Mouse (Mus musculus): ENCODE data around the gene Tmprss11c. TPM values are rescaled to one million over a fixed set of nuclear protein-coding genes. Genes with fewer than 3 reads are reported as not detected.
A peak's percentile ranks its signal among the peaks of the same experiment; 100 is the strongest.

The Tmprss11c gene
- total and polyA plus RNA-seq, 3 experiments: not detected

GRCm38 (mm10) chr5:86190770-86191169, 98.3 kb downstream of the Tmprss11c start:
- peaks cover 5 to 7% of the 10 kb centered on the region in 2 experiments; a peak in 3 of 4 replicates for H3K27me3 ChIP-seq (ENCODE audit: control insufficient read depth in 1 of 2, insufficient read depth in 2 of 2, low read length in 2 of 2)
- DNase-seq (ENCODE audit: low read depth, low spot score): peak; percentile 77

DNA sequence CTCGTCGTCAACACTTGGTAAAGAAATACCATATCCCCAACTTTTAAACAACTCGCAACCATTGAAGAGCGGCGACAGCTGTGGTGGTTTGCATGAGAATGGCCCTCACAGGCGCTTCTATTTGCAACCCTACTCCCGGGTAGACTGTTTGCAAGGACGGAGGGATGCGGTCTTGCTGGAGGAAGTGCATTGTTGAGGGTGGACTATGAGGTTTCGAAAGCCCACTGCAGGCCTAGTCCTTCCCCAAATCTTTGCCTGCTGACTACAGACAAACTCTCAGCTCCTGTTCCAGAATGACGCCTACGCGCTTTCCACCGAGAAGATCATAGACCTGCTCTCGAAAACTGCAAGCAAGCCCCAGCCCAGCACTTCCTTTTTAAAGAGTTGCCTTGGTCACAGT, 98.8 kb downstream of the Tmprss11c start:
- no peaks in the 10 kb centered on the region for H3K36me3 ChIP-seq (ENCODE audit: control insufficient read depth in 1 of 2, insufficient read depth in 2 of 2, low read length in 2 of 2)
- no peak overlapping the region for H3K27ac ChIP-seq (ENCODE audit: control insufficient read depth, low read depth, low read length)
- H3K9me3 ChIP-seq (replicated peaks; ENCODE audit: insufficient read depth, low read length): no peaks in the 10 kb centered on the region
- DNase-seq (ENCODE audit: low read depth, low spot score): no peak
- H3K79me2 ChIP-seq (ENCODE audit: control insufficient read depth, insufficient read depth, low read length, poor library complexity): no peaks in the 10 kb centered on the region
- no peak overlapping the region for H3K4me3 ChIP-seq (ENCODE audit: control insufficient read depth in 1 of 2, insufficient read depth in 1 of 2, low read depth in 2 of 2, low read length in 2 of 2)
- H3K27me3 ChIP-seq (ENCODE audit: control insufficient read depth in 1 of 2, insufficient read depth in 2 of 2, low read length in 2 of 2): peaks cover 5 to 7% of the 10 kb centered on the region in 2 experiments; a peak in 3 of 4 replicates
- H3K4me1 ChIP-seq (ENCODE audit: control insufficient read depth in 1 of 2, insufficient read depth in 2 of 2, low read length in 2 of 2): no peaks in the 10 kb centered on the region; a peak in 1 of 4 replicates
- no peak overlapping the region for H3K9ac ChIP-seq (ENCODE audit: control insufficient read depth, low read depth, low read length, poor library complexity, severe bottlenecking)
- no peak for TF ChIP-seq ZMIZ1 (IDR thresholded peaks at IDR 0.05; ENCODE audit: low read depth, low read length)
- no peak for TF ChIP-seq TAL1 (IDR thresholded peaks at IDR 0.05; ENCODE audit: low read length)
- no peak for TF ChIP-seq UBTF (IDR thresholded peaks at IDR 0.05; ENCODE audit: borderline replicate concordance, insufficient read depth, low read depth, low read length)
- no peak for TF ChIP-seq POLR2AphosphoS2 (IDR thresholded peaks at IDR 0.05; ENCODE audit: low read length)
- no peak for TF ChIP-seq KAT2A (conservative IDR thresholded peaks at IDR 0.05; ENCODE audit: low read depth, low read length)
- no peak for TF ChIP-seq SIN3A (IDR thresholded peaks at IDR 0.05; ENCODE audit: low read length)
- no peak for TF ChIP-seq POLR2AphosphoS5 (IDR thresholded peaks at IDR 0.05; ENCODE audit: borderline replicate concordance, low read depth, low read length)
- no peak for TF ChIP-seq EP300 (IDR thresholded peaks at IDR 0.05; ENCODE audit: low read depth in 1 of 2, low read length in 2 of 2)
- TF ChIP-seq GABPA (IDR thresholded peaks at IDR 0.05; ENCODE audit: low read depth, low read length): no peak
- TF ChIP-seq NRF1 (IDR thresholded peaks at IDR 0.05; ENCODE audit: insufficient read depth, low read depth, low read length, poor library complexity, severe bottlenecking): no peak
- no peak for TF ChIP-seq RAD21 (IDR thresholded peaks at IDR 0.05; ENCODE audit: low read depth, low read length)
- no peak for TF ChIP-seq CHD1 (IDR thresholded peaks at IDR 0.05; ENCODE audit: low read depth, low read length)
- TF ChIP-seq CTCF (IDR thresholded peaks at IDR 0.05 in 2 of 3, conservative IDR thresholded peaks at IDR 0.05 in 1 of 3; ENCODE audit: control insufficient read depth in 1 of 3, insufficient read depth in 1 of 3, low read depth in 2 of 3, low read length in 3 of 3, poor library complexity in 1 of 3, severe bottlenecking in 1 of 3): no peak
- no peak for TF ChIP-seq E2F4 (IDR thresholded peaks at IDR 0.05; ENCODE audit: borderline replicate concordance, low read depth, low read length)
- no peak for TF ChIP-seq MYC (IDR thresholded peaks at IDR 0.05; ENCODE audit: low read depth, low read length)
- TF ChIP-seq MAX (IDR thresholded peaks at IDR 0.05; ENCODE audit: low read length): no peak

More at GRCm38 (mm10) chr5:86190770-86191169, 98.3 kb downstream of the Tmprss11c start:
- Histone ChIP-seq H3K79me2 (ENCODE audit: control insufficient read depth, insufficient read depth, low read length, poor library complexity) (no peaks in the 10 kb centered on the region), H3K27ac (ENCODE audit: control insufficient read depth, low read depth, low read length) (no peak overlapping the region), H3K4me1 (ENCODE audit: control insufficient read depth in 1 of 2, insufficient read depth in 2 of 2, low read length in 2 of 2) (no peaks in the 10 kb centered on the region; a peak in 1 of 4 replicates), H3K9ac (ENCODE audit: control insufficient read depth, low read depth, low read length, poor library complexity, severe bottlenecking) (no peak overlapping the region), H3K36me3 (ENCODE audit: control insufficient read depth in 1 of 2, insufficient read depth in 2 of 2, low read length in 2 of 2) (no peaks in the 10 kb centered on the region), H3K4me3 (ENCODE audit: control insufficient read depth in 1 of 2, insufficient read depth in 1 of 2, low read depth in 2 of 2, low read length in 2 of 2) (no peak overlapping the region), H3K9me3 (replicated peaks; ENCODE audit: insufficient read depth, low read length) (no peaks in the 10 kb centered on the region)
- TF ChIP-seq CHD1 (IDR thresholded peaks at IDR 0.05; ENCODE audit: low read depth, low read length): no peak
- peak; percentile 65 for TF ChIP-seq SMC3 (IDR thresholded peaks at IDR 0.05; ENCODE audit: low read depth, low read length)
- peak; percentile 44 for TF ChIP-seq ZC3H11A (IDR thresholded peaks at IDR 0.05; ENCODE audit: low read depth, low read length)
- peak; percentile 45 to 59 (median 47) for TF ChIP-seq CTCF (IDR thresholded peaks at IDR 0.05 in 2 of 3, conservative IDR thresholded peaks at IDR 0.05 in 1 of 3; ENCODE audit: control insufficient read depth in 1 of 3, insufficient read depth in 1 of 3, low read depth in 2 of 3, low read length in 3 of 3, poor library complexity in 1 of 3, severe bottlenecking in 1 of 3)
- peak; percentile 58 for TF ChIP-seq RAD21 (IDR thresholded peaks at IDR 0.05; ENCODE audit: low read depth, low read length)
